In genomic region chr17:34079621-34080020, GRCm38 (mm10) we compare ENCODE assay signal across 8 mouse cellular contexts. TPM values are rescaled to one million over a fixed set of nuclear protein-coding genes. Genes with fewer than 3 reads are reported as not detected.
A peak's percentile ranks its signal among the peaks of the same experiment; 100 is the strongest.
DNase-seq lines count a peak whose midpoint lies in the region; ATAC-seq lines count a peak whose summit lies in the region.

No protein-coding gene starts in this region.

- ATAC-seq in activated CD4-positive, CD25-positive, alpha-beta regulatory T cell, adult 4 months = peak; percentile 80
- peak; percentile 56; the same call in 1 of the 2 replicates for ATAC-seq in stomach, embryonic 14.5 days (ENCODE audit: insufficient number of reproducible peaks, insufficient read depth, low FRiP score, low read depth)

- H3K9ac ChIP-seq in stomach, embryonic 14.5 days (replicated peaks; ENCODE audit: low read depth, low read length) = no peak overlapping the region

- H3K36me3 ChIP-seq in stomach, embryonic 14.5 days (ENCODE audit: control insufficient read depth, insufficient read depth, low read length) = no peaks in the 10 kb centered on the region

- H3K4me1 ChIP-seq in stomach, embryonic 14.5 days (ENCODE audit: control insufficient read depth, insufficient read depth, low read length) = no peaks in the 10 kb centered on the region

- H3K4me3 ChIP-seq in stomach, embryonic 14.5 days (ENCODE audit: low read depth, low read length) = no peak overlapping the region

- 21% methylated on average over 5 of the region's 5 CpGs for WGBS in stomach, embryonic 14.5 days

- no peak overlapping the region for H3K27ac ChIP-seq in stomach, embryonic 14.5 days (ENCODE audit: low read length)

- 0 out of 2 replicates have a peak, but pooled peaks cover 7% of the 10 kb centered on the region for H3K27me3 ChIP-seq in stomach, embryonic 14.5 days (ENCODE audit: control insufficient read depth, insufficient read depth, low read length)

- no peak overlapping the region for H3K4me2 ChIP-seq in stomach, embryonic 14.5 days (replicated peaks; ENCODE audit: low read depth, low read length)

- peak; percentile 57 for DNase-seq in right cerebral cortex, adult 18-20 months
- no peak for DNase-seq in right cerebral cortex, postnatal 14 days
- DNase-seq in frontal cortex, postnatal 36 days (ENCODE audit: low spot score in 2 of 2) = peak; percentile 6 to 47
- DNase-seq in kidney, postnatal 10 days = peak; percentile 32
- peak; percentile 73 for DNase-seq in lung, postnatal 36 days
- DNase-seq in thymus, adult 18-20 months = no peak

- H3K9me3 ChIP-seq in stomach, embryonic 14.5 days (ENCODE audit: control insufficient read depth, low read depth, low read length) = no peaks in the 10 kb centered on the region

RNA-seq across cellular contexts. Expression of gene H2-Oa, which starts 12.5 kb away (rescaled TPM):
- polyA plus RNA-seq in activated CD4-positive, CD25-positive, alpha-beta regulatory T cell, adult 4 months (2017; shearing (Covaris generic)) = 10 to 100 TPM; 42.9 to 45.4 TPM
- 0.65 and 1.1 TPM in 2 replicates for polyA plus RNA-seq in stomach, embryonic 14.5 days (2014; fragmentation: Nextera tagmentation; extraction: Ambion mirVana)

RNA-seq across cellular contexts. Expression of gene H2-DMa, which starts 39.7 kb away (rescaled TPM):
- 100 to 1,000 TPM; 152 to 211 TPM for polyA plus RNA-seq in activated CD4-positive, CD25-positive, alpha-beta regulatory T cell, adult 4 months (2017; shearing (Covaris generic))
- 11.9 and 15.1 TPM in 2 replicates for polyA plus RNA-seq in stomach, embryonic 14.5 days (2014; fragmentation: Nextera tagmentation; extraction: Ambion mirVana)

RNA-seq across cellular contexts. Expression of gene Col11a2, which starts 40.4 kb away (rescaled TPM):
- polyA plus RNA-seq in activated CD4-positive, CD25-positive, alpha-beta regulatory T cell, adult 4 months (2017; shearing (Covaris generic)) = under 1 TPM; 0.07 to 0.20 TPM
- polyA plus RNA-seq in stomach, embryonic 14.5 days (2014; fragmentation: Nextera tagmentation; extraction: Ambion mirVana) = 0.32 and 1.2 TPM in 2 replicates

RNA-seq across cellular contexts. Expression of gene Brd2, which starts 42.8 kb away (rescaled TPM):
- 100 to 1,000 TPM in 1 of 2 experiments, 10 to 100 TPM in 1; 99.8 to 116 TPM for polyA plus RNA-seq in activated CD4-positive, CD25-positive, alpha-beta regulatory T cell, adult 4 months (2017; shearing (Covaris generic))
- polyA plus RNA-seq in stomach, embryonic 14.5 days (2014; fragmentation: Nextera tagmentation; extraction: Ambion mirVana) = 150 and 152 TPM in 2 replicates

RNA-seq across cellular contexts. Expression of gene Rxrb, which starts 48.0 kb away (rescaled TPM):
- polyA plus RNA-seq in activated CD4-positive, CD25-positive, alpha-beta regulatory T cell, adult 4 months (2017; shearing (Covaris generic)) = 1 to 10 TPM; 7.2 to 9.0 TPM
- polyA plus RNA-seq in stomach, embryonic 14.5 days (2014; fragmentation: Nextera tagmentation; extraction: Ambion mirVana) = 21.7 and 22.4 TPM in 2 replicates

Comparison
In these comparisons a context has a peak if more than half of its experiments do, and no peak if none do; other contexts are left out.
1. DNase-seq: peak in right cerebral cortex, adult 18-20 months (single experiment), frontal cortex, postnatal 36 days (2 of 2), kidney, postnatal 10 days (single experiment) and lung, postnatal 36 days (single experiment); none in right cerebral cortex, postnatal 14 days (single experiment) and thymus, adult 18-20 months (0 of 2).
2. RNA of gene H2-Oa, which starts 12.5 kb away (polyA plus RNA-seq): 42.9 to 45.4 TPM in activated CD4-positive, CD25-positive, alpha-beta regulatory T cell, adult 4 months; 0.65 to 1.1 TPM in stomach, embryonic 14.5 days; every median in the first group is over 10 times any median in the second.